Mouse (Mus musculus) spleen, embryonic (tissue): ENCODE data around the gene Brd1.
"Not testable (repeated sequence)": the region's sequence is repeated elsewhere in the genome, so short reads cannot be mapped to it uniquely, and the experiment has no call there.

Experiments
- CTCF ChIA-PET: fragments of 350-600 bp; sonication (Branson Sonifier 250); formaldehyde crosslinking; loops from one replicate; lab custom pipeline; 2022; lab: Charles Lee

Gene Brd1

DNA sequence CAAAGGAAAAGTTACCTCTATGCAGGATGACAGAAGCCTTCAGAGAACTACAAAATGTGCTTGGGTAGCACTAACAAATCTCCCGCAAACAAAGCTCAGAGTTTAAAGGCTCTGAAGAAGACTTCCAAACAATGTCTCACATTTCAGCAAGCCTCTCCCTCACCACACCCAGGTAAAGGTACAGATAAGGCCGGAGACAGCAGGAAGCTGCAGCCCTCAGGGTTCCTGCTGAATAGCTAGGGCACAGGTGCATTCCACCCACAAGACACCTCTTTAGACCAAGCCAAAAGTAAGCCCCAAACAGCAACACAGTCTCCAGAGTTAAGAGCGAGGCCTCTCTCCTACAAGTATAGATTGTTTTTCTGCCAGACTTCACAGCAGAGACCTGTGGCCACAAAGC lies 3.3 kb downstream of the Brd1 start:
- CTCF ChIA-PET = no interaction called here

DNA sequence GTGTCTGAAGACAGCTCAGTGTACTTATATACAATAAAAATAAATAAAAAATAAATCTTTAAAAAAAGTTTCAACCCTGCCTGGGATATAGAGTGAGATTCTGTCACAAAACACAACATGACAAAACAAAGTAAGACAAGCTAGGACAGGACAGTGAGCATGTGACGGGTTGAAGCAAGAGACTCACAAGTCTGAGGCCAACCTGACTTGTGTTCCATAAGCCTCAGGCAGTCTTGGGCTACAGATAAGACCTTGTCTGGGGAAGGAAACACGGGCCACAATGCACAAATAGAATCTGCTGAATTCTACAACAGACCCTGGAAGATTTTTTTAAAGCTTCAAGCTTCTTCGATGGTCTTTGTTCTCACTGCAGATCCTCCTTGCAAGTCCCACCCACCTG lies 6.8 kb downstream of the Brd1 start:
- CTCF ChIA-PET = no interaction called here

DNA sequence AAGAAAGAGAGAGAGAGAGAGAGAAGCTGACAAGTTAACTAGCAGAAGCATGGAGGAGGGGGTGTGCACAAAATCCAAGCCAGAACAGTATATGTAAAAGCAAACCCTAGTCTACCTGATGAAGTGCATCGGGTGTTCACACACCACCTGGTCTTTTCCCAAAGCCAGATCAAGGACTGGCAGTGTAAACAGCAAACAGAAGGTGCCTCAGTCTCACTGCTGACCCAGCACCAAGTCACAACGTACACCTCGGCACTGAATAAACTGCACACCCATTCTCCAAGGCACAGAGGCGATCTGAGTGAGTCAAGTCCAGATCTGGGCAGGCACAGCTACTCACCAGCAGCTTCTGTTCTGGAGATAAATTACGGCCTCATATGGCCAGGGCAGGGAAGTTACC lies 9.0 kb downstream of the Brd1 start:
- CTCF ChIA-PET = no interaction called here

DNA sequence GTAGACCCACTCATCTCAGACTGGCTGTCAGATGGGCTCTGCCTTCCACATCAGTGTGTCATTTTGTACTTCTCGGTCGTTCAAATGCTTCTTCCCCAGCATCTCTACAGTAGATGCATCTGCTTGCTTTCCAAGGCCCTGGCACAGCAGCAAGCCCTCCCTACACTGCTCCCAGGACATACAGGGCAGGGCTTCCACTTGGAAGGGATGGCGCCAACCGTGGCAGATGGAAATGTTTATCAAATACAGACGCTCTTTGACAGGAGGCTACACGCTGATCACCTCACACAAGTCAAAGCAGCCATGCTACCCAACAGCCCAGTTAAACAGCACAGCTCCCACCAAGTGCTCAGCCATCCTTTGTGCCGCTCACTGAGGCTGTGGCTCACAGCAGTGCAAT lies 9.7 kb downstream of the Brd1 start:
- CTCF ChIA-PET = no interaction called here

DNA sequence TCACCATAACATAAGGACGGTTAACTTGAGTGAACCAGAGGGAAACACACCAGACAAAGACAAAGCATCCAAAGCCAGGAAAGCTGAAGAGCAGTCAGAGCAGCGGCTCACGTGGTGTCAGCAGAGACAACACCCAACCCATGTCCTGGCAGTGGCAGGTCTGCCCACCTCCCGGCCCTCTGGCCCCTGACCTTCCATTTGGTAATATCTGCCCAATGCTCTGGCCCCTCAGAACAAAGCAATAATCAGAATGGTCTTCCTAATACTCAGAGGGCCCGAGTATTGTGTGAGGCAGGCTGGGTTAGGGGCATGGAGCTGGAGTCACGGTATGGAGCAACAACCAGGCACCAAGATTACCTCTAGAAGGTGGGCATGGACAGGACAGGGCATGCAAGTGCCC lies 10.8 kb downstream of the Brd1 start:
- CTCF ChIA-PET = no interaction called here

DNA sequence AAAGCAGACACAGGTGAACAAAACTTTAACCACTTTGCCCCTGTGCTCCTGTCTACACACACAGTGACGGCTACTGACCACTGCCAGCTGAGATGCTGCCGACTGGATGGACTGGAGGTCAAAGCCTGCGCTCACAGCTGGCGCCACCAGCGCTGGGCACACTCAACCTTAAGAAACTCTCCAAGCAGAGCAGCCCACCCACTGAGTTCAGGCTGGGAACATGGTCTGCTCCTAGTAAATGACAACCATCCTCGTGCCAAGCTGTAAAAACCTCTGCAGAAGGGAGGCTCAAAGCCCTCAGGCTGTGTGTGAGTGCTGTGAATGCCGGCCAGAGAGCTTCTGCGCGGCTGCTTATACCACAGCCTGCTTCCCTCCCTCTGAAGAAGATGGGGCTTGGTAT lies 16.8 kb downstream of the Brd1 start:
- CTCF ChIA-PET = no interaction called here

DNA sequence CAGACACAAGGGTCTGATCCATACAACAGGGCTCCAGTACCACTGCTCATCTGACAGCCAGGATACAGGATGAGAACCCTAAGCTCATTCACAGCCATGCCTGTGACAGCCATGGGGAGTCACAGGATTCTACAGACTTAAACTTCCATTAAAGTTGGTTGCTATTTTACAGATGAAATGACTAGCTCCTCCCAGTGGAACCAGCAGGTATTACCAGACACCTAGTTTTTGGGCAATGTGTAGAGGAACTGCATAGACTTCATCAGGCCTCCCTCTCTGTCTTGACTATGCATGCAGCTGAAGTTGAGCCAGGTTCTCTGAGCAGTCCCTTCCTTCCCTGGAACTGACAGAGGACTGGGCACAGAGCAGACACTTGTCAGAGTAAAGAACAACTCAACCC lies 17.7 kb downstream of the Brd1 start:
- CTCF ChIA-PET = no interaction called here

DNA sequence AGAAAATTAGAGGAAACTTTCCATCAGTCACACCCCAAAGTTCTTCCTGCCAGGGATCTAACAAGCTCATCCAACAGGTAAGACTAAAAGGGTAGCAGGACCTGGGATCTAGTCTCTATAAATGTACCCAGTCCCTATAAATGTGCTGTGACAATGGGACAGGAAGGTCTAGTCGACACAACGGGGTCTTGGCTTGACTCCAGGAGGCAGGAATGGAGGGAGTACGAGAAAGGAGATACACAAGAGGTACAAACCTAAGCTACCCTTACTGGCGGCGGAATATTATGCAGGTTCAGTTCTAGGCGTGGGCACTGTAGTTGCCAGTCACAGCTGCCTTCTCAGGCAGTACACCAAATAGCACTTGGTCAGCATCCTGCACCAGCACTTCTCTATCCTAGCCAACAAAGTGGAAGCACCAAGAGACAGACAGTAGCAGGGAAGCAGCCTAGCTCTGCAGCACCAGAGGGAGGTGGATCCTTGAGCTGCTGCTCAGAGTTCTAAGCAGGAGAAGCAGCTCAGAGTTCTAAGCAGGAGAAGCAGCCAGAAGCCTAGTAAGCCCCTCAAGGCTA lies 19.9 kb downstream of the Brd1 start:
- CTCF ChIA-PET = interaction anchor here (0.6 to 0.9 kb wide), 2 partner anchors 53 to 128 kb away, joined by 5 to 7 read pairs; no protein-coding TSS in a partner anchor

DNA sequence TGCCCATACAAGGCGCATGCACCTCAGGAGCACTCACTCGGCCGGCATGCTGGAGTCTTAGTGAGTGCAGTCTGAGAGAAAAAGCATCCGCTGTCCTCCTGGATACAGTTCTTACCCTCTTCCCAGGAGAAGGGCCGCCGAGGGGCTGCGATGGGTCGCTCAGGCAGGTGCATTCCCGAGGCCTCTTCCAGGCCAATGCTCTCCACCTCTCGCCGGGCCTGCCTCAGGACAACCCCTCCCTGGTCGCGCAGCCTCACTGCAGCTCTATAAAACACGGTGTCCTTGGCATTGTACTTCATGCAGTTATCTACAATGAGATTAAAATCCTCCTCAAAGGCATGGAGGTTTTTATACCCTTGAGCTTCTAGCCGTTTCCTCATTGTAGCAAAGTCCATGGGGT lies 21.5 kb downstream of the Brd1 start:
- CTCF ChIA-PET = no interaction called here

DNA sequence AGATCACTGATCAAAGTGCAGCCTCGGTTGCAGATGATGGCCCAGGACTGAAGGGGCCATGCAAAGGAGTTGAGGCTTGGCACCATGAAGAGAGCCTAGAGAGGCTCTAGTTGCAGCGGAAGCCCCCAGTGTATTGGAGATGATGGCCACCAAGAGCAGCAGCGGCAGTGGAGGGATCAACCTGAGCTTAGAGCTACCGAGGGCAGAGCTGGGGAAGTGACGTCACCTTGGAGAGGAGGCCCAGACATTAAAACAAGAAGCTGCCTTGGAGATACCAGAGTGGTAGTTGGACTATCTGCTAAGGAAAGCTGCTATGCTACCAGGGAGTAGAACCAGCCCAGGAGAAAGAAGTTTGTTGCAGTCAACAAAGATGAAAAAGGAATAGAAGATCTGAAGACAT lies 24.2 kb downstream of the Brd1 start:
- CTCF ChIA-PET = no interaction called here

DNA sequence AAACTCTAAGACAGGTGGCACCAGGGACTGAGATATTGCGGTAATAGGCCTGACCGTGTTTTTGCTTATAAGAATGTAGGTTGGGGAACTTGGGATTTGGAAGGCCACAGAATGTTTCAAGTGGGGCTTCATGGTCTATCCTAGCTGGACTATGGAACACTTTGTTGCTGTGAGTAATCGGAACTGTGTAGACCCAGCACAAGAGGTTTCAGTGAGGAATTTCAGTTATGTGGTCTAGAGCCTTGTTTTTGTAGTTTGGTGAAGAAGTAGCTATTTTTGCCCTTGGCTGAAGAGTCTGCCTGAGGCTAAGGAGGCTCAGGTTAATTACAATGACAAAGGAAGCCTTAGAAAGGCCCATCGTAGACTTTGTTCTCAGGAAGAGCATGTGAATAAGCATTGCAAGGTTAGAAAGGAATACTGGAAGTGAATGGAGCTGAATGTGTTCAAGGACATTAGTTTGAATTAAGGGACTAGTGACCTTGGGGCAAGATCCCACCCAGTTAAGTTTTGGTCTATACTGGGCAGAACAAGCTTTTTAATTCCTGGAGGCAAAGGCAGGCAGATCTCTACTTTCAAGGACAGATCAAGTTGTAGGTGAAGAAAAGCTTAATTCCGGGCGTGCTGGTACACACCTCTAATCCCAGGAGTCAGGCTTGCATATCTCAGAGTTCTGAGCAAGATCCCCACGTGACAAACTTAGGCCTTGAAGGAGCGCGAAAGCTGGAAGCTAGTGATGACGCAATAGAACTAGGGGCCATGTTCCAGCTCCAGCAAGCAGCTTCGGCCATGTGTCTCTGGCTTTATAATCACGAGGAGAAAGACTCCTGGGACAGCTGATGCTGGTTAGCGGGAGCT lies 25.1 kb downstream of the Brd1 start:
- CTCF ChIA-PET = no interaction called here

DNA sequence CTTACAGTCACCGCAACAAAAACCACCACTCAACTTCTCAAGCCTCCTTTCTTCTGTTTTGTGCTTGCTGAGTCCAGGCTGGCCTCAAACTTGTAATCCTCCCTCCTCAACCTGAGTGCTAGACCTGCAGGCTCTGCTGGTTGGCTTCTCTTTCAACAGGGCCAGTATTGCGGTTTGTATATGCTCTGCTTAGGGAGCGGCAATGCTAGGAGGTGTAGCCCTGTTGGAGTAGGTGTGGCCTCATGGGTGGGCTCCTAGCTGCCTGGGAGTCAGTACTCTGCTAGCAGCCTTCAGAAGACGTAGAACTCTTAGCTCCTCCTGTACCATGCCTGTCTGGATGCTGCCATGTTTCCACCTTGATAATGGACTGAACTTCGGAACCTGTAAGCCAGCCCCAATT lies 25.8 kb downstream of the Brd1 start:
- CTCF ChIA-PET = no interaction called here

DNA sequence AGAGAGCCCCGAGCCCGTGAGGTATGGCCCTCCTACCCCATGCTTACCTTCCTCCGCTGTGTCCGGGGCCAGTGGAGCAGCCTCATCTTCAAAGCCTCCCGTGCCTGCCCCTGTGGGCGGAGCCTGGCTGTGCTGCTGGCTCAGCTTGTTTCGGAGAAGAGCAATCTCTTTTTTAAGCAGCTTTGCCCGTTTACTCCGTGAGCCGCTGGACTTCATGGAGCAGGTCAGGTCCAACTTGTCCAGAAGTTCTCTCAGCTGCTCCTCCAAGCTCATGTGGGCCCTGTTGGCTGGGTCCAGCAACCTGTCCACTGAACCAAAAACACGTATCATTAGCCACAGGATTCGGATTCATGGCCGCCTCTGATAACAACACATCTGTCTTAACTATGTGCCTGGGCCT lies 27.0 kb downstream of the Brd1 start:
- CTCF ChIA-PET = not testable (repeated sequence)

DNA sequence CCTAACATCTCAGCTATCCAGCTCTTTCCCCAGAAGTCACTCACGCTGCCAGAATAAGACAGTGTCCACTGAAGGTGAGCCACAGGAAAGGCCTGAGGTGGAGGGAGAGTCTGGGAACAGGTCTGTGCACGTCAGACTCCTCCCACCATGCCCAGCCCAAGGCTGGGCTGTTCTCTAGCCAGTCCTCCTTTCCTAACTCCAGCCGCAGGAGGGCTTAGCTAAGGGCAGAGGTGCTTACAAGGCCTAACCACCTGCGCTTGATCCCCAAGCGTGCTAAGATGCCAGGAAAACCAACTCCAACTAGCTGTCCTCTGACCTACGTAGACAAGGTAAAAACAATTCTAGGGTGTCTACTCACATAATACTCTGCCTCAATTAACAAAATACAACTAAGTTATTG lies 27.7 kb downstream of the Brd1 start:
- CTCF ChIA-PET = no interaction called here

DNA sequence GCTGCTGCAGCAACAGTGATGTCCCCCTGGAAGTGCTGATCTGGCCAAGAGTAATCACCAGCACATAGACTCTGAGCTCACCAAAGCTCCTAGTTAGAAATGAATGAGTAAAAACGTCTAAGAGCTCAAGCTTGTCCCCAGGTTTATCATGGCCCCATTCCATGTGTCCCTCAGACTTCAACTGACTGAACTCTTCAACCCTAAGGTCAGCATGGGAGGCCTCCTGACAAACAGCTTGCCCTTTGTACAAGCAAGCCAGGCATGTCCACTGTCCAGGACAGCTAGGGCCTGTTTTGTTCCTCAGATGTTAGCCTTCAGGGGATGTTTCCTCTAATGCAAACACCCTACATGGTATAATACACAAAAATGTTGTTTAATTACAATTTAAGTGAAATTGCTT lies 29.7 kb downstream of the Brd1 start:
- CTCF ChIA-PET = no interaction called here

DNA sequence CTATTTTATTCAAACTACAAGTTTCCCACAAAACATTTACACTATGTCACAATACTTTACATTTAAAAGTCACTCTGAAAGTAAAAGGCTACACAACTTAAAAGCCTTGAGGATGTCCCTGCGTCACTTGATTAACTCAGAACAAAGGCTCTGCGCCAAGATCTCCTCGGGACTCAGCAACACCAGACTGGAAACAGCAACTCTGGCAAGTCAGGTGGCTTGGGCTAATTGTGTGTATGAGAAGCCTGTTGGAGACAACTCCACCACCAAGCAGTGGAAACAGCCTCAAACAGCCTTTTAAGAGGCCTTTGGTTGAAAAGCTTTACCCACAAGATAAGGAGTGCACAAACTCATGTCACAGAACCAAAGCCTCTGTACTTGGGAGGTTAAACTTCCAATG lies 31.5 kb downstream of the Brd1 start:
- CTCF ChIA-PET = interaction anchor here (0.7 kb wide), 1 partner anchor 237 kb away, joined by 3 read pairs; no protein-coding TSS in a partner anchor

DNA sequence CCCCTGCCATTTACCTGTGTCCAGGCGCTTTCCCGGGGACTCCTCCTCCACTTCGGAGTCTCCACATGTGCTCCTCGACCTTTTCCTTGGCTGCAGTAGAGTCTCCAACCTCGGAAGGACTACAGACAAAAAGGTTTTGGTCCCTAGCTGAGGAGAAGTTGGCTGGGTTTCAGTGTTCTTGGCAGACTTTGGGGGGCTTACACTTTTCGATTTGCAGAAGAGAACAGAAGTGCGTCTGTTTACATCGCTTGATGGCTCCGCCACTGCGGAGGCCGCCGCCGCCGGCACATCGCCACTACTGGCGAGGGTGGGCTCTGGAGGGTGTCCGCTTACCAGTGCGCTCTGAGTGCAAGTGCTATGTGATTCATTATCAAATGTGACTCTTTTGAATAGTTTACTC lies 33.3 kb downstream of the Brd1 start:
- CTCF ChIA-PET = interaction anchor here (1.4 kb wide), 1 partner anchor 38 kb away, joined by 5 read pairs; no protein-coding TSS in a partner anchor

DNA sequence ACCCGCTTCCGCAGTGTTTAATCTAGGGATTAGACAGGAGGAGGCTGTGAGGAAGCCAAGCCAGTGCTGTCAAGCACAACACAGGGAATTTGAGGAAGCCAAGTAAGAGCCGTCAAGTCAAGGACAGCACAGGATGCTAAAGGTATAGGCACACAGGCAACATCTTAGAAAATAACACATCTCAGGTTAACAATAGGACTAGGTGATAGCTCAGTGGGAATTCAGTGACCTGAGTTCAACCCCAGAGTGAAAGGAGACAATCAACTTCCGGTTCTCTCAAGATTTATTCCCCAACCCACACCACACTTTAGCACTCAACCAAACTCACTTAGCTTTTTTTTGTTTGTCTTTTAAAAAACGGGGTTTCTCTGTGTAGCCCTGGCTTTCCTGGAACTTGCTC lies 34.5 kb downstream of the Brd1 start:
- CTCF ChIA-PET = no interaction called here

DNA sequence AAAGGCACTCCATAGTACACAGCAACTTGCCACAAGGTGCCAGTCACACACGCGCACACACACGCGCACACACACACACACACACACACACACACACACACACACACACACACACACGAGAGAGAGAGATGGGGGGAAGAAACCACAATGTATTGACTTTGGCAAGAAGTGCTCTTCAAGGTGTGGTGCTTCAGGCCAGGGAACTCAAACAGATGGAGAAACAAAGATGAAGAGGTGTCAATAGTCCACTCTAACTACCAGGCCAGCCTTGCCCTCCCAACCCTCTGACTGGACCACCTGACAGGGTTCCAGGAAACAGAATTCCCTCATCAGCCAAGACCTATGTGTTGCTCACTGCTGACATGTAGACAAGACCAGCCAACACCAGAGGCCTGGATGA lies 36.4 kb downstream of the Brd1 start:
- CTCF ChIA-PET = no interaction called here

DNA sequence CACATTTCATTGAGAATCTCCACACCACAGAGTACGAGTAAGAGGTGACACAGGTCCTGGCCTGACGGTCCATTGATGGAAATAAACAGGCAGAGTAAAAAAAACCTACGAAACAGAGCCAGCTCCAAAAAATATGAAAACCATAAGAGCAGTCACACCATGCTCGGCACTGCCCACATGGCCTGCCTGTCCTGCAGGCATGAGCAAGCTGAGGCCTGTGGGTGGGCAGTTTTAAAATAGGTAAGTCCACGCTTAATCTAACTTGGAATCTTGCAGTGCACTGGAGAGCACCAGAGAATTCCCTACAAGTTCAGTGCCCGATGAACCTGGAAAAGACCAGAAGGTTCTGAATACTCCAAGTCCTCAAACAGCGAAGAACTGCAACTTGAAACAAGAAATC lies 38.0 kb downstream of the Brd1 start:
- CTCF ChIA-PET = no interaction called here

DNA sequence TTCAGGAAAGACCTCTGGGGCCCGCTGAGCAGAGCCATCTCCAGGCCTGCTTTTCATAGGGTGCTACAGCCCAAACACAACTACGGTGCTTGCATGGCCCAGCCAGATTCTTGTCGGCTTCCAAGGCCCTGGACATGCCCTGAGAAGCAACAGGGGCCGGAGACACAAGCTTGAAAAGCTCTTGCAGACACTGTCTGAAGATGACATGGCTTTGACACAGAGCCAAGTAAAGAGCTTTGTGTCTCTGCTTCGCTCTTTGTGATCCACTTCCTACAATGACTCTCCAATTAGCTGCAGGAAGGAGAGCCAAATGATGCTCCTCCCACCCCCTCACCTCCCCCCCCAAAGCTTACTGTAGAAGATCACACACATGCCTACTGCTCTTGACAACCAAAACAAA lies 40.0 kb downstream of the Brd1 start:
- CTCF ChIA-PET = no interaction called here

DNA sequence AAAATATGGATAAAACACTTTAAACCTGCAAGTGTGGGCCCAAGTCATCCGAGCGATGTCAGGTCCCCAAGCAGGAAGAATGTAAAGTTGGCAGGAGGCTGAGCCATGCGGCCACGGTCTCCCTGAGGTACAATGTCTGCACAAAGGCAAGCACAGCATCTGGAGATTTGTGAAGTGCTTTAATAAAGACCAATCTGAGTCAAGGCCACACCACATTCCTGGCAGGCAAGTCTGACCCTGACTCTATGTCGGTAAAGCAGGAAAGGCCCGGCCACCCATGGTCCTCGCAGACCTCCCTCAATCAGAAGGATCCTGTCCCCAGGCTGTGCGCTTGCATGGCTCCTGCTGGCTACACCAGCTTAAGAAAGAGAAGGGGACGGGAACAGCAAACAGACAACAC lies 41.3 kb downstream of the Brd1 start:
- CTCF ChIA-PET = no interaction called here

DNA sequence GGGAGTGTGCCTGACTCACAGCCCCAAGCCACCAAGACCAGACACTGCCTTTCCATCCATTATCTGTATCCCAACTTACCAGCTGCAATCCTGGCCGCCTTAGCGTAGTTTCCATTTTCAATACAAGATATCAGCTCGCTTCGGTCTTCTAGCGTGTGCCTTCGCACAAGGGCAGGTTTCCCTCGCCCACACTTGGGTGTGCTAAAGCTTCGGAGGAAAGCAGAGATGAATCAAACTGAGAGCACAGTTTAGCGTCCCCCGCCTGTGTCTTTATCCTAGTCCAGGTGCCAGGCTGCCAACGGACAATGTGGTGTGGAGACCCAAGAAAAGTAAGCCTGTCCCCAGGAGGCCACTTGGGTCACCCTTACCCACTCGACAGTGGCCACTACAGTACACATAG lies 42.9 kb downstream of the Brd1 start:
- CTCF ChIA-PET = no interaction called here

DNA sequence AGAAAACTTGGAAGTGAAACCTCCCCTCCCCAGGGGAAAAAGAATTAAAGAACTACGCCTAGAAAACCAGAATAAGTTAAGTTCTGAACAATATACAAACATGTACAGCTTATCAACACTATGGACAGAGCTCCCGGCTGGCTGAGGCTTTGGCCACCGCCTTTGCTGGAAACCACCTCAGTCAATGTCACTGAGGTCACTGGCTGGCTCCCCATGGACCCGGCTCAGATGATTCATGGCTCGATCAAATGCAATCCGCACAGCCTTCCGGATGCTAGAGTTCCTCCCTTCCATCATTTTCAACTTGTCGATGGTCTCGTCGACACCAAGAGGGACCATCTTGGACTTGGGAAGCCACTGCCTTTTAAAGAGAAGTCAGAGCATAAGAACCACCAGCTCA lies 45.9 kb downstream of the Brd1 start:
- CTCF ChIA-PET = no interaction called here
